Mouse (Mus musculus) layer of hippocampus, adult 9-11 months (tissue): ENCODE results near the gene Uso1.

Experiments
- DNase-seq: peaks from one replicate; pipeline ENCODE4 v3.0.0; 2022

The Uso1 gene

DNA sequence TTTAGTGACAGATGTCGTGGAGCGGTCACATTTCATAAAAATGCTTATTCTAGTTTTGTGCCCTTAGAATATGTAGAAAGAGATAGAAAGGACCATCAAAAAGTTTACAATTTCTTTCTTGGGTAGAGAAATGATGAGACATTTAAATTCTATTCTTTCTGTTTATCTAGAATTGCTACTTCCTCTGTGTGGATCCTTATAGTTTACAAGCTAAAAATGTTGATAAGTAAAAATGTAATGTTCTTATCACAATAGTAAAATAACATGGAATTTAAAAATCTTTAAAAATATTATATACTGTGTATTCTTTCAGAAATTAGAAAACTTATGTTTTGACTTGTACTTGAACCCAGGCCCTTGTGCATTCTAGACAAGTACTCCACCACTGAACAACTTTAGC lies 107.2 kb downstream of the Uso1 start:
- no peak for DNase-seq

DNA sequence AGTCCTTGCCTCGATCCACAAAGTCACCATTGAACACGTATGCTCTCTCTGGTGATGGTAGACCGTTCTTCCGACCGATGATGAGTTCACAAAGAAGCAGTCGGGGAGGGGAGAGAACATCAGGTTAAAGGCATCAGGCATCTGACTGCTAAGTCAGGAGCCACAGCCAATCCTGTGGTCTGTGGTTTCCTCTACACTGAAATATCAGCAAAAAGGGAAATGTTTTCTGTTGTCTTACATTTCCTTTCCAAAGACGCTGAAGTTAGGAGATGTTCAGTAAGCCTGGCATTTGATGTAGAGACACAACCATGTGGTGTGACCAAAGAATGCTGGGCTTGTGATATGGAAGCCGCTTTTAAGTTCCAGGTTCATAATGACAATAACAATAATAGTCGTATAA lies 107.7 kb downstream of the Uso1 start:
- no peak for DNase-seq

DNA sequence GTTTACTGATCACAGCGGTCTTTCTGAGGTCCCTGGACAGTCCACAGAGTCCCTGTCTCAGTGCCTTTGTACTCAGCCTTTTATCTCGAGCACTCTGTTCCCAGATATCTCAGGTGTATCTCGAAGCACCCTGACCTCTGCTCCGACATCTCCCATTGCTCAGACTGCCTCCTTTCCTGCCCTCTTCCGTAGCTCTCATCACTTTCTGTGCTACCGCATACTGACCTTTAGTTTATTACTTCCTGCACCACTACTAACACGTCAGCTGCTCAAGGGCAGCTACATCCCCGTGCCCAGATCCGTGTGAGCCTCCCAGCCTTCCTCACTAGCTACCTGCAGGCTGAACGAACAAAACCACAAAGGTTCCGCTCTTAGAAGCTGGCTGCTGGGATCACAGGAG lies 110.9 kb downstream of the Uso1 start:
- no peak for DNase-seq

DNA sequence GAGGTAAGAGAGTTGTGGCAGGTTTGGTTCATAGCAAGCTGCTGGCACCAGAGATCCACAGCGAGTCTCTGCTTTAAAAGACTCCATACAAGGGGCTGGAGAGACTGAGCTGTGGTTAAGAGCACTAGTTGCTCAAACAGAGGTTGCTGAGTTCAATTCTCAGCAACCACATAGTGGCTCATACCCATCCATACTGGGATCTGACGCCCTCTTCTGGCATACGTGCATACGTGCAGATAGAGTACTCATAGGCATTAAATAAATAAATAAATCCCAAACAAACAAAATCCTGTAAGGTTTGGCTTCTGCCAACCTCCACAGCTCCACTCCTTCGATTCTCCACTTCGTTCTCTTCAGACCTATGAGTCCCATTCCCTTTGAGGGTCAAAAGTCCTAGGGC lies 114.3 kb downstream of the Uso1 start:
- DNase-seq, result no peak
